Mouse (Mus musculus) liver, embryonic 15.5 days (tissue): ENCODE measurements around the gene Podnl1. TPM values are rescaled to one million over a fixed set of nuclear protein-coding genes. Genes with fewer than 3 reads are reported as not detected.
A peak's percentile ranks its signal among the peaks of the same experiment; 100 is the strongest.

ENCODE experiments used
- ATAC-seq: fragments of 200-750 bp; cut with Nextera tagmentation; 2 replicates; pipeline ENCODE4 v1.8.0; 2017; ENCODE audit warnings: moderate number of reproducible peaks, mild to moderate bottlenecking, moderate library complexity; ENCODE audit not compliant: insufficient read depth
- H3K27ac ChIP-seq: fragments of 300-500 bp; sonication (generic); replicated peaks from 2 replicates; pipeline ENCODE4 v1.5.1; 2015; ENCODE audit warnings: mild to moderate bottlenecking, inconsistent platforms
- H3K27me3 ChIP-seq: fragments of 300-500 bp; sonication (generic); 2 replicates; pipeline ENCODE4 v1.6.1; 2015; ENCODE audit warnings: mild to moderate bottlenecking, inconsistent platforms
- H3K36me3 ChIP-seq: fragments of 300-500 bp; sonication (generic); replicated peaks from 2 replicates; pipeline ENCODE4 v1.6.1; 2015; ENCODE audit warnings: moderate library complexity, mild to moderate bottlenecking, inconsistent platforms
- H3K4me1 ChIP-seq: fragments of 300-500 bp; sonication (generic); replicated peaks from 2 replicates; pipeline ENCODE4 v1.6.1; 2015; ENCODE audit warnings: inconsistent platforms
- H3K4me2 ChIP-seq: fragments of 300-500 bp; sonication (generic); 2 replicates; pipeline ENCODE4 v1.6.1; 2015; ENCODE audit warnings: moderate library complexity, mild to moderate bottlenecking, inconsistent platforms
- H3K4me3 ChIP-seq: fragments of 300-500 bp; sonication (generic); replicated peaks from 2 replicates; pipeline ENCODE4 v1.5.1; 2015; ENCODE audit warnings: mild to moderate bottlenecking, inconsistent platforms
- H3K9ac ChIP-seq: fragments of 300-500 bp; sonication (generic); 2 replicates; pipeline ENCODE4 v1.6.1; 2015; ENCODE audit warnings: moderate library complexity, mild to moderate bottlenecking, inconsistent platforms
- H3K9me3 ChIP-seq: fragments of 300-500 bp; sonication (generic); replicated peaks from 2 replicates; pipeline ENCODE4 v1.6.1; 2016; ENCODE audit warnings: inconsistent platforms
- WGBS: fragments of 180-500 bp; shearing (Covaris S2); methylation state at CpG from one replicate; pipeline ENCODE4 v1.1.7; 2015; ENCODE audit warnings: mixed read lengths; ENCODE audit not compliant: insufficient replicate concordance; 5-methylcytosine and 5-hydroxymethylcytosine counted together
- polyA plus RNA-seq: library from polyadenylated mRNA; unstranded; fragments of >200 nt; fragmentation: Nextera tagmentation; extraction: Ambion mirVana; gene quantifications from 2 replicates; pipeline ENCODE4 v1.2.1, GENCODE M21; 2015

The Podnl1 gene
- polyA plus RNA-seq, 1 experiment from 2014 or later: not detected

- H3K27ac ChIP-seq: no peak overlapping the region
- H3K4me2 ChIP-seq: no peak overlapping the region
- 32% methylated on average over 17 of the region's 17 CpGs for WGBS
- no peaks in the 10 kb centered on the region for H3K4me1 ChIP-seq
- 0 out of 2 replicates have a peak, but pooled peaks cover 3% of the 10 kb centered on the region for H3K27me3 ChIP-seq
- H3K4me3 ChIP-seq: no peak overlapping the region
- H3K9me3 ChIP-seq: no peaks in the 10 kb centered on the region
- no peaks in the 10 kb centered on the region for H3K36me3 ChIP-seq
- no peak overlapping the region for H3K9ac ChIP-seq
- no peak for ATAC-seq
Measured at GRCm38 (mm10) chr8:84127202-84127901, 1.6 kb downstream of the Podnl1 start.

GRCm38 (mm10) chr8:84128277-84128676, 2.5 kb downstream of the Podnl1 start:
- Histone ChIP-seq H3K9me3 (no peaks in the 10 kb centered on the region), H3K9ac (no peak overlapping the region), H3K4me1 (no peaks in the 10 kb centered on the region), H3K36me3 (0 out of 2 replicates have a peak, but pooled peaks cover 4% of the 10 kb centered on the region), H3K4me3 (no peak overlapping the region), H3K27ac (no peak overlapping the region), H3K4me2 (no peak overlapping the region), H3K27me3 (0 out of 2 replicates have a peak, but pooled peaks cover 3% of the 10 kb centered on the region)
- 47% methylated on average over 8 of the region's 8 CpGs for WGBS
- no peak for ATAC-seq

GRCm38 (mm10) chr8:84130806-84131205, 5.0 kb downstream of the Podnl1 start:
- Histone ChIP-seq H3K27ac (no peak overlapping the region), H3K4me2 (no peak overlapping the region), H3K27me3 (0 out of 2 replicates have a peak, but pooled peaks cover 3% of the 10 kb centered on the region), H3K4me3 (no peak overlapping the region), H3K36me3 (0 out of 2 replicates have a peak, but pooled peaks cover 11% of the 10 kb centered on the region), H3K4me1 (no peaks in the 10 kb centered on the region), H3K9ac (no peak overlapping the region), H3K9me3 (no peaks in the 10 kb centered on the region)
- 68% methylated on average over 30 of the region's 30 CpGs for WGBS
- ATAC-seq: no peak

DNA sequence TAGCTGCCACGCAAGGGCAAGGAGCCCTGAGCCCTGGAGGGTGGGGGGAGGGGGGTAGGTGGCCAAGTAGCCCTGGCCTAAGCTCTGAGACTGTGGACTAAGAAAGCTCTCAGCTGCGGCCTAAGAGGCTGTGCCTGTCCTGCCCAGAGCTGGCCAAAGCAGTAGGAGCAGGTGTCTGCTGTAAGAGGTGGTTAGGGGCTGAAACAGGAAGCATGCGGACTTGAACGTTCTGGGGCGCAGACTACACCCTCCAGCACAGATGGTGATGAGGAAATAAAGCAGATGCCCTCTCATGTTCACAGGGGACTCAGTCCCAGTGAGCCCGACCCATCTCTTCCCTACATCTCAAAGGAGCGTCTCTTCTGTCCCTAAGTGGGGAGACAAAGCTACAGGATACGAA, 6.4 kb downstream of the Podnl1 start:
- 70% methylated on average over 8 of the region's 8 CpGs for WGBS
- Histone ChIP-seq H3K27me3 (0 out of 2 replicates have a peak, but pooled peaks cover 3% of the 10 kb centered on the region), H3K9me3 (no peaks in the 10 kb centered on the region), H3K27ac (no peak overlapping the region), H3K9ac (no peak overlapping the region), H3K4me2 (no peak overlapping the region), H3K36me3 (peaks cover 21% of the 10 kb centered on the region; the same call in 1 of the 2 replicates), H3K4me3 (no peak overlapping the region), H3K4me1 (no peaks in the 10 kb centered on the region)
- no peak for ATAC-seq

GRCm38 (mm10) chr8:84137848-84138247, 12.1 kb downstream of the Podnl1 start:
- 73% methylated on average over 3 of the region's 3 CpGs for WGBS
- no peak for ATAC-seq

DNA sequence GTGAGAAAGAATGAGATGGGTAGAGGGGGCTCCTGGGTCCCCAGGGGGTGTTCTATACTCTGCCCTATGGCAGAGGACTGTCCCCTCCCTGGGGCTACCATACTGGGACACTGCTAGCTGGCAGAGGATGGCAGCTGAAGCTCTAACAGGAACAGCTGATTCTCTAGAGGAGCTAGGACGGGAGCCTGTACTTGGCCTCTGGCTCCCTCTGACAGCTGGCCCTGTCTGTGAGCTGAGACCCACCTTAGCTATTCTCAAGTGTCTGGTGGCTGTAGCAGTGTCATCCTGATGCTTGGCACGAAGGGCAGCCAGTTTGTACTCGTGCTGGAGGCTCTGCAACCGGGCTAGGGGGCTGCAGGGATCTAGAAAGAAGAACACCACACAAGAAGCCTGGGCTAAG, 15.0 kb downstream of the Podnl1 start:
- no peak overlapping the region for H3K4me2 ChIP-seq
- H3K9ac ChIP-seq: no peak overlapping the region
- WGBS: 60% methylated on average over 4 of the region's 4 CpGs
- H3K9me3 ChIP-seq: no peaks in the 10 kb centered on the region
- no peaks in the 10 kb centered on the region for H3K4me1 ChIP-seq
- H3K4me3 ChIP-seq: no peak overlapping the region
- H3K27ac ChIP-seq: no peak overlapping the region
- H3K36me3 ChIP-seq: peaks cover 74% of the 10 kb centered on the region
- no peaks in the 10 kb centered on the region for H3K27me3 ChIP-seq
- no peak for ATAC-seq

More at GRCm38 (mm10) chr8:84137848-84138247, 12.1 kb downstream of the Podnl1 start:
- Histone ChIP-seq H3K4me1 (no peaks in the 10 kb centered on the region), H3K9me3 (no peaks in the 10 kb centered on the region), H3K9ac (no peak overlapping the region), H3K27me3 (no peaks in the 10 kb centered on the region), H3K27ac (no peak overlapping the region), H3K4me3 (no peak overlapping the region), H3K4me2 (no peak overlapping the region), H3K36me3 (peaks cover 69% of the 10 kb centered on the region)

DNA sequence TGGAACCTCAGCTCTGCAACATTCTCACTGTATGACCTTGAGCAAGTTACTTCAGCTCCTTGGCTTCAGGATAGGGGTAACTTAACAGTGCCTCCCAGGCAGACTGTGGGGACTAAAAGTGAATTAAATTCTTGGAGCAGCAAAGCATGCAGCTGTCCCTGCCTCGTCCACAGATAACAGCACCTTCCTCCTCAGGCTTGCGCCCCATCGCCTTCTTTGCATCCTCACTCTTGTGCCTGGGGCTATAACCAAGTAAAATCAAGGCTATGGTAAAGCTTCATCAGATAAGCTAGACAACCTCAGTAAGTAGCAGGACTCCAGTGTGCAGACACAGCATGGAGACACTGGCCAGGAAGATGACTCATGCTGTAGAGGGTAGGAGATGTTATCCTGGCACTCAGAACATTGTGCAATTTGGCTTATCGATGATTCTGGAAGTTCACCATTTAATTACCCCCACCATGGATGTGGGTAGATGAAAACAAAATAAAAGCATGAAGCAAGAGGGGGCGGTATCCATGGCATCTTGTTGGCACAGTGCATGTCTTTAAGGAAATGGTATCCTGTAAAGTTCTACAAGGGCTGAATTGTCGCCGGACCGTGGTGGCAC, 19.0 kb downstream of the Podnl1 start:
- Histone ChIP-seq H3K36me3 (peaks cover 40% of the 10 kb centered on the region), H3K4me3 (no peak overlapping the region), H3K9ac (no peak overlapping the region), H3K27me3 (no peaks in the 10 kb centered on the region), H3K4me2 (no peak overlapping the region), H3K4me1 (peaks cover 31% of the 10 kb centered on the region), H3K9me3 (no peaks in the 10 kb centered on the region), H3K27ac (no peak overlapping the region)
- 71% methylated on average over 8 of the region's 8 CpGs for WGBS
- ATAC-seq: no peak

- H3K27me3 ChIP-seq: no peaks in the 10 kb centered on the region
- H3K4me3 ChIP-seq: peak overlapping the region; percentile 70
- peak; percentile 45 for ATAC-seq
- H3K9ac ChIP-seq: peak overlapping the region; percentile 75
- no peaks in the 10 kb centered on the region for H3K9me3 ChIP-seq
- peak overlapping the region; percentile 93 for H3K4me2 ChIP-seq
- H3K27ac ChIP-seq: no peak overlapping the region
- H3K4me1 ChIP-seq: peaks cover 33% of the 10 kb centered on the region
- H3K36me3 ChIP-seq: peaks cover 19% of the 10 kb centered on the region
- WGBS: 7% methylated on average over 14 of the region's 14 CpGs
Measured at GRCm38 (mm10) chr8:84147324-84147766, 21.6 kb downstream of the Podnl1 start.

GRCm38 (mm10) chr8:84147769-84148530, 22.2 kb downstream of the Podnl1 start, which contains the start of the genes Cc2d1a and 4930432K21Rik:
TSS of gene Cc2d1a (minus strand) at chr8:84147936.
TSS of gene 4930432K21Rik (plus strand) at chr8:84148025.
- peak; percentile 86 for ATAC-seq
- 16% methylated on average over 49 of the region's 49 CpGs for WGBS
- H3K27ac ChIP-seq: no peak within 1 kb of the TSS

GRCm38 (mm10) chr8:84148531-84148850, 22.7 kb downstream of the Podnl1 start:
- Histone ChIP-seq H3K9ac (no peak overlapping the region), H3K4me2 (peak overlapping the region; percentile 93), H3K27ac (no peak overlapping the region), H3K27me3 (no peaks in the 10 kb centered on the region), H3K36me3 (peaks cover 7% of the 10 kb centered on the region; the same call in 1 of the 2 replicates), H3K4me1 (peaks cover 33% of the 10 kb centered on the region), H3K4me3 (peak overlapping the region; percentile 70), H3K9me3 (no peaks in the 10 kb centered on the region)
- 71% methylated on average over 5 of the region's 5 CpGs for WGBS
- ATAC-seq: no peak

More at GRCm38 (mm10) chr8:84147769-84148530, 22.2 kb downstream of the Podnl1 start, which contains the start of the genes Cc2d1a and 4930432K21Rik:
- Histone ChIP-seq H3K4me3 (peak within 1 kb of the TSS; percentile 70), H3K9me3 (no peaks in the 10 kb centered on the region), H3K9ac (peak within 1 kb of the TSS; percentile 75), H3K27me3 (no peaks in the 10 kb centered on the region), H3K36me3 (peaks cover 13% of the 10 kb centered on the region), H3K4me1 (peaks cover 33% of the 10 kb centered on the region), H3K4me2 (peak within 1 kb of the TSS; percentile 93)

- Histone ChIP-seq H3K9ac (no peak overlapping the region), H3K36me3 (0 out of 2 replicates have a peak, but pooled peaks cover under 1% of the 10 kb centered on the region), H3K9me3 (no peaks in the 10 kb centered on the region), H3K4me2 (no peak overlapping the region), H3K27me3 (no peaks in the 10 kb centered on the region), H3K4me3 (no peak overlapping the region), H3K4me1 (peaks cover 33% of the 10 kb centered on the region), H3K27ac (no peak overlapping the region)
- ATAC-seq: no peak
- WGBS: 55% methylated on average over 3 of the region's 3 CpGs
Measured at GRCm38 (mm10) chr8:84149181-84149580, 23.4 kb downstream of the Podnl1 start.
